Mouse (Mus musculus): ENCODE data around the gene Ext2.

The Ext2 gene

GRCm38 (mm10) chr2:93665472-93665871 is 156.9 kb downstream of the Ext2 start:
- no peak for DNase-seq

- no peak for DNase-seq
These were observed 160.0 kb downstream of the Ext2 start for GRCm38 (mm10) chr2:93662240-93662865.

- DNase-seq = no peak
These were observed 161.3 kb downstream of the Ext2 start for GRCm38 (mm10) chr2:93661096-93661495.

GRCm38 (mm10) chr2:93659705-93660308 is 162.6 kb downstream of the Ext2 start:
- DNase-seq = peak in 1 of 2 experiments; percentile 12

GRCm38 (mm10) chr2:93659004-93659403 is 163.4 kb downstream of the Ext2 start:
- peak in 1 of 2 experiments; percentile 28 for DNase-seq

- no peak for DNase-seq
These were observed 167.9 kb downstream of the Ext2 start for GRCm38 (mm10) chr2:93654336-93655055.

- no peak for DNase-seq
These were observed 173.0 kb downstream of the Ext2 start for GRCm38 (mm10) chr2:93649243-93649870.

- no peak for DNase-seq
These were observed 174.3 kb downstream of the Ext2 start for GRCm38 (mm10) chr2:93647924-93648575.

GRCm38 (mm10) chr2:93647051-93647923 is 175.1 kb downstream of the Ext2 start:
- DNase-seq = peak in 1 of 2 experiments; percentile 6

GRCm38 (mm10) chr2:93645626-93646320 is 176.6 kb downstream of the Ext2 start:
- DNase-seq = peak in 1 of 2 experiments; percentile 22

GRCm38 (mm10) chr2:93645197-93645596 is 177.2 kb downstream of the Ext2 start:
- DNase-seq = no peak

- DNase-seq = no peak
These were observed 177.6 kb downstream of the Ext2 start for GRCm38 (mm10) chr2:93644731-93645130.

GRCm38 (mm10) chr2:93644234-93644633 is 178.1 kb downstream of the Ext2 start:
- DNase-seq = no peak

GRCm38 (mm10) chr2:93643403-93643780 is 179.0 kb downstream of the Ext2 start:
- DNase-seq = no peak

- no peak for DNase-seq
These were observed 187.8 kb downstream of the Ext2 start for GRCm38 (mm10) chr2:93634609-93635008.

GRCm38 (mm10) chr2:93624665-93625408 is 197.5 kb downstream of the Ext2 start:
- peak; percentile 12 to 23 for DNase-seq

GRCm38 (mm10) chr2:93619208-93619849 is 203.0 kb downstream of the Ext2 start:
- DNase-seq = no peak

- DNase-seq = no peak
These were observed 203.7 kb downstream of the Ext2 start for GRCm38 (mm10) chr2:93618447-93619199.
